Mouse (Mus musculus): ENCODE measurements around the gene Nkx2-5.

The Nkx2-5 gene

GRCm38 (mm10) chr17:26836786-26837545 lies 7.8 kb downstream of the Nkx2-5 start:
- DNase-seq (ENCODE audit: low read depth, low spot score), result no peak

- DNase-seq (ENCODE audit: low read depth, low spot score), result no peak
These were observed 8.4 kb downstream of the Nkx2-5 start for GRCm38 (mm10) chr17:26836377-26836776.

GRCm38 (mm10) chr17:26835956-26836355 lies 8.9 kb downstream of the Nkx2-5 start:
- no peak for DNase-seq (ENCODE audit: low read depth, low spot score)

- no peak for DNase-seq (ENCODE audit: low read depth, low spot score)
These were observed 9.6 kb downstream of the Nkx2-5 start for GRCm38 (mm10) chr17:26834966-26835755.

GRCm38 (mm10) chr17:26834302-26834965 lies 10.4 kb downstream of the Nkx2-5 start:
- DNase-seq (ENCODE audit: low read depth, low spot score), result no peak

- no peak for DNase-seq (ENCODE audit: low read depth, low spot score)
These were observed 11.0 kb downstream of the Nkx2-5 start for GRCm38 (mm10) chr17:26833806-26834205.

- DNase-seq (ENCODE audit: low read depth, low spot score), result no peak
These were observed 18.7 kb downstream of the Nkx2-5 start for GRCm38 (mm10) chr17:26826131-26826530.

- DNase-seq (ENCODE audit: low read depth, low spot score), result no peak
These were observed 27.0 kb downstream of the Nkx2-5 start for GRCm38 (mm10) chr17:26817776-26818175.

- DNase-seq (ENCODE audit: low read depth, low spot score), result no peak
These were observed 28.0 kb downstream of the Nkx2-5 start for GRCm38 (mm10) chr17:26816810-26817209.

GRCm38 (mm10) chr17:26813497-26813896 lies 31.3 kb downstream of the Nkx2-5 start:
- DNase-seq (ENCODE audit: low read depth, low spot score), result no peak

- DNase-seq (ENCODE audit: low read depth, low spot score), result no peak
These were observed 32.2 kb downstream of the Nkx2-5 start for GRCm38 (mm10) chr17:26812607-26813006.

GRCm38 (mm10) chr17:26802886-26803285 lies 41.9 kb downstream of the Nkx2-5 start:
- DNase-seq (ENCODE audit: low read depth, low spot score), result no peak

GRCm38 (mm10) chr17:26797379-26798128 lies 47.3 kb downstream of the Nkx2-5 start:
- peak; percentile 62 for DNase-seq (ENCODE audit: low read depth, low spot score)

- no peak for DNase-seq (ENCODE audit: low read depth, low spot score)
These were observed 49.4 kb downstream of the Nkx2-5 start for GRCm38 (mm10) chr17:26795386-26795785.

GRCm38 (mm10) chr17:26794744-26795143 lies 50.1 kb downstream of the Nkx2-5 start:
- DNase-seq (ENCODE audit: low read depth, low spot score), result peak; percentile 75

GRCm38 (mm10) chr17:26793068-26793765 lies 51.6 kb downstream of the Nkx2-5 start:
- DNase-seq (ENCODE audit: low read depth, low spot score), result peak; percentile 41

GRCm38 (mm10) chr17:26792096-26792495 lies 52.7 kb downstream of the Nkx2-5 start:
- DNase-seq (ENCODE audit: low read depth, low spot score), result no peak

GRCm38 (mm10) chr17:26791580-26791979 lies 53.2 kb downstream of the Nkx2-5 start:
- DNase-seq (ENCODE audit: low read depth, low spot score), result peak; percentile 68

- peak; percentile 94 for DNase-seq (ENCODE audit: low read depth, low spot score)
These were observed 54.3 kb downstream of the Nkx2-5 start for GRCm38 (mm10) chr17:26790269-26791214.

All from A20 (cell line).